Mouse (Mus musculus) forebrain, embryonic 11.5 days (tissue): Measurements from ENCODE around the gene Zfp37. TPM values are rescaled to one million over a fixed set of nuclear protein-coding genes. Genes with fewer than 3 reads are reported as not detected.
"Not testable (repeated sequence)": the region's sequence is repeated elsewhere in the genome, so short reads cannot be mapped to it uniquely, and the experiment has no call there.

Experiments
- ATAC-seq: fragments of 200-750 bp; cut with Nextera tagmentation; replicated peaks from 2 replicates; pipeline ENCODE4 v1.8.0; 2017; ENCODE audit warnings: moderate TSS enrichment; ENCODE audit not compliant: low FRiP score
- DNase-seq: peaks from one replicate; pipeline ENCODE4 v3.0.0-alpha.2; 2017; ENCODE audit warnings: low spot score
- H3K27ac ChIP-seq: fragments of 300-500 bp; sonication (generic); 2 replicates; pipeline ENCODE4 v1.5.1; 2014; ENCODE audit warnings: low read depth, low read length
- H3K27me3 ChIP-seq: fragments of 300-500 bp; sonication (generic); 2 replicates; pipeline ENCODE4 v1.6.1; 2014; ENCODE audit warnings: mild to moderate bottlenecking, low read length, mixed read lengths; ENCODE audit not compliant: control insufficient read depth, insufficient read depth
- H3K36me3 ChIP-seq: fragments of 300-500 bp; sonication (generic); 2 replicates; pipeline ENCODE4 v1.6.1; 2014; ENCODE audit warnings: mild to moderate bottlenecking, low read length, moderate library complexity, mixed read lengths; ENCODE audit not compliant: control insufficient read depth, insufficient read depth
- H3K4me1 ChIP-seq: fragments of 300-500 bp; sonication (generic); replicated peaks from 2 replicates; pipeline ENCODE4 v1.6.1; 2014; ENCODE audit warnings: low read length, mixed read lengths; ENCODE audit not compliant: control insufficient read depth, insufficient read depth
- H3K4me2 ChIP-seq: fragments of 300-500 bp; sonication (generic); 2 replicates; pipeline ENCODE4 v1.6.1; 2014; ENCODE audit warnings: low read depth, mild to moderate bottlenecking, low read length, moderate library complexity, mixed read lengths; ENCODE audit not compliant: severe bottlenecking
- H3K4me3 ChIP-seq: fragments of 300-500 bp; sonication (generic); 2 replicates; pipeline ENCODE4 v1.5.1; 2014; ENCODE audit warnings: low read depth, low read length
- H3K9ac ChIP-seq: fragments of 300-500 bp; sonication (generic); 2 replicates; pipeline ENCODE4 v1.6.1; 2014; ENCODE audit warnings: low read length
- H3K9me3 ChIP-seq: fragments of 300-500 bp; sonication (generic); 2 replicates; pipeline ENCODE4 v1.6.1; 2016; ENCODE audit warnings: low read length, mixed read lengths; ENCODE audit not compliant: control insufficient read depth
- WGBS: fragments of 180-500 bp; shearing (Covaris S2); extraction: QIAGEN DNeasy Blood & Tissue Kit; methylation state at CpG from one replicate; pipeline ENCODE4 v1.1.7; 2014; 5-methylcytosine and 5-hydroxymethylcytosine counted together
- polyA plus RNA-seq: library from polyadenylated mRNA; unstranded; fragments of >200 nt; fragmentation: Nextera tagmentation; extraction: Ambion mirVana; gene quantifications from 2 replicates; pipeline ENCODE4 v1.2.1, GENCODE M21; 2014

Gene Zfp37
- 26.3 and 28.7 TPM in 2 replicates for polyA plus RNA-seq

- Histone ChIP-seq H3K9ac (no peak within 1 kb of the TSS), H3K27ac (no peak within 1 kb of the TSS), H3K9me3 (no peaks in the 10 kb centered on the region), H3K4me1 (no peaks in the 10 kb centered on the region), H3K4me2 (no peak within 1 kb of the TSS), H3K36me3 (no peaks in the 10 kb centered on the region), H3K4me3 (no peak within 1 kb of the TSS), H3K27me3 (no peaks in the 10 kb centered on the region)
- DNase-seq = no peak
- 79% methylated on average over 13 of the region's 13 CpGs for WGBS
- ATAC-seq = no peak
Measured at GRCm38 (mm10) chr4:62230769-62231168, at the start of gene Zfp37. Gene Zfp37, minus strand, starts transcription at chr4:62231047.

GRCm38 (mm10) chr4:62278081-62278480 lies 47.2 kb upstream of the Zfp37 start:
- no peak for ATAC-seq
- no peaks in the 10 kb centered on the region for H3K27me3 ChIP-seq
- no peaks in the 10 kb centered on the region for H3K9me3 ChIP-seq
- WGBS = 80% methylated on average over 4 of the region's 4 CpGs
- no peak for DNase-seq
- H3K27ac ChIP-seq = no peak overlapping the region
- H3K36me3 ChIP-seq = no peaks in the 10 kb centered on the region
- H3K9ac ChIP-seq = no peak overlapping the region
- H3K4me2 ChIP-seq = no peak overlapping the region
- H3K4me3 ChIP-seq = no peak overlapping the region
- no peaks in the 10 kb centered on the region; the same call in 1 of the 2 replicates for H3K4me1 ChIP-seq

- DNase-seq = no peak
- H3K4me1 ChIP-seq = no peaks in the 10 kb centered on the region; the same call in 1 of the 2 replicates
- 66% methylated on average over 3 of the region's 3 CpGs for WGBS
- no peak overlapping the region for H3K4me2 ChIP-seq
- no peak overlapping the region for H3K9ac ChIP-seq
- no peaks in the 10 kb centered on the region for H3K9me3 ChIP-seq
- H3K27ac ChIP-seq = no peak overlapping the region
- no peaks in the 10 kb centered on the region for H3K27me3 ChIP-seq
- H3K36me3 ChIP-seq = no peaks in the 10 kb centered on the region
- ATAC-seq = no peak
- H3K4me3 ChIP-seq = no peak overlapping the region
Measured at GRCm38 (mm10) chr4:62277222-62277621, 46.4 kb upstream of the Zfp37 start.

GRCm38 (mm10) chr4:62276642-62277041 lies 45.8 kb upstream of the Zfp37 start:
- H3K27ac ChIP-seq = no peak overlapping the region
- H3K4me2 ChIP-seq = no peak overlapping the region
- DNase-seq (no peak), ATAC-seq (no peak)
- WGBS = 89% methylated on average over 10 of the region's 10 CpGs
- no peak overlapping the region for H3K4me3 ChIP-seq
- no peak overlapping the region for H3K9ac ChIP-seq
- no peaks in the 10 kb centered on the region; the same call in 1 of the 2 replicates for H3K4me1 ChIP-seq
- no peaks in the 10 kb centered on the region for H3K27me3 ChIP-seq
- H3K9me3 ChIP-seq = no peaks in the 10 kb centered on the region
- H3K36me3 ChIP-seq = no peaks in the 10 kb centered on the region

- Histone ChIP-seq H3K9me3 (no peaks in the 10 kb centered on the region), H3K4me3 (no peak overlapping the region), H3K27me3 (no peaks in the 10 kb centered on the region), H3K36me3 (no peaks in the 10 kb centered on the region), H3K4me1 (no peaks in the 10 kb centered on the region; the same call in 1 of the 2 replicates), H3K4me2 (no peak overlapping the region), H3K27ac (no peak overlapping the region), H3K9ac (peak overlapping the region; percentile 12; the same call in 1 of the 2 replicates)
- 6% methylated on average over 12 of the region's 12 CpGs for WGBS
- ATAC-seq (peak; percentile 68), DNase-seq (peak; percentile 55)
Measured at GRCm38 (mm10) chr4:62274841-62275536, 44.1 kb upstream of the Zfp37 start.

- no peak overlapping the region for H3K4me3 ChIP-seq
- no peaks in the 10 kb centered on the region for H3K27me3 ChIP-seq
- H3K9ac ChIP-seq = no peak overlapping the region
- whole genome bisulfite sequencing = 90% methylated on average over 10 of the region's 10 CpGs
- H3K36me3 ChIP-seq = no peaks in the 10 kb centered on the region
- H3K4me1 ChIP-seq = no peaks in the 10 kb centered on the region; the same call in 1 of the 2 replicates
- no peak overlapping the region for H3K27ac ChIP-seq
- ATAC-seq (no peak), DNase-seq (no peak)
- no peaks in the 10 kb centered on the region for H3K9me3 ChIP-seq
- no peak overlapping the region for H3K4me2 ChIP-seq
Measured at GRCm38 (mm10) chr4:62273916-62274315, 43.1 kb upstream of the Zfp37 start.

GRCm38 (mm10) chr4:62272696-62273095 lies 41.8 kb upstream of the Zfp37 start:
- no peak overlapping the region for H3K4me3 ChIP-seq
- no peaks in the 10 kb centered on the region for H3K27me3 ChIP-seq
- no peak overlapping the region for H3K4me2 ChIP-seq
- H3K9me3 ChIP-seq = no peaks in the 10 kb centered on the region
- no peak overlapping the region for H3K27ac ChIP-seq
- H3K4me1 ChIP-seq = no peaks in the 10 kb centered on the region; the same call in 1 of the 2 replicates
- H3K36me3 ChIP-seq = no peaks in the 10 kb centered on the region
- WGBS = 88% methylated on average over 10 of the region's 10 CpGs
- no peak for DNase-seq
- ATAC-seq = no peak
- no peak overlapping the region for H3K9ac ChIP-seq

GRCm38 (mm10) chr4:62267101-62267500 lies 36.3 kb upstream of the Zfp37 start:
- Histone ChIP-seq H3K27me3 (no peaks in the 10 kb centered on the region), H3K27ac (no peak overlapping the region), H3K4me1 (no peaks in the 10 kb centered on the region), H3K4me2 (no peak overlapping the region), H3K9me3 (no peaks in the 10 kb centered on the region), H3K36me3 (no peaks in the 10 kb centered on the region), H3K9ac (no peak overlapping the region), H3K4me3 (no peak overlapping the region)
- WGBS = 88% methylated on average over 10 of the region's 10 CpGs
- DNase-seq (peak; percentile 30), ATAC-seq (no peak)

- not testable (repeated sequence) for H3K27ac ChIP-seq, H3K9ac ChIP-seq, H3K4me2 ChIP-seq, H3K36me3 ChIP-seq, H3K4me1 ChIP-seq, H3K4me3 ChIP-seq, H3K27me3 ChIP-seq, H3K9me3 ChIP-seq, ATAC-seq
- WGBS = 74% methylated on average over 7 of the region's 7 CpGs
- DNase-seq = peak; percentile 30
Measured at GRCm38 (mm10) chr4:62266016-62266415, 35.2 kb upstream of the Zfp37 start.
